Mouse (Mus musculus): ENCODE measurements around the gene Lemd2.

DNA sequence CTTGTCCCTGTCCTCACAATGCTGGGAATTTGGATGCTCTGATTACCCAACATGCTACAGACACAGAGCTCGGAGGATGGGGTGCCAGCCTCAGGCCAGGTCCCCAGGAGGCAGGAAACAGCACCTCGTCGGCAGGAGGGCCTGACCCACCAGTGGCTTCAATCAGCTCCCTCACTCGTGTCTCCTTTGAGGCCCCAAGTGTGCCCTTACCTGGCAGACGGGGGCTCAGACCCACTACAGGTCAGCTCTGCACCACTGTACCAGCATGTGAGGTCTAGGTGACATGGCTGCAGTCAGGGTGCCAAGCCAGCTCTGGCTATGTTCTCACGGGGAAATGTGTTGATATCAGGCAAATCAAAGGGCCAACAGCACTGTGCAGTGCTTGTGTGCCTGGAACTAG is 13.1 kb downstream of the Lemd2 start:
- TF ChIP-seq POLR2AphosphoS5 (IDR thresholded peaks at IDR 0.05; ENCODE audit: borderline replicate concordance, low read depth, low read length): no peak
- no peak for TF ChIP-seq RAD21 (IDR thresholded peaks at IDR 0.05; ENCODE audit: low read depth, low read length)
- no peak for TF ChIP-seq CTCF (IDR thresholded peaks at IDR 0.05 in 2 of 3, conservative IDR thresholded peaks at IDR 0.05 in 1 of 3; ENCODE audit: control insufficient read depth in 1 of 3, insufficient read depth in 1 of 3, low read depth in 2 of 3, low read length in 3 of 3, poor library complexity in 1 of 3, severe bottlenecking in 1 of 3)
- no peak for TF ChIP-seq ZNF384 (IDR thresholded peaks at IDR 0.05; ENCODE audit: low read depth, low read length)
